Mouse (Mus musculus) neural tube, embryonic 13.5 days (tissue): ENCODE data around the gene Palm2. TPM values are rescaled to one million over a fixed set of nuclear protein-coding genes. Genes with fewer than 3 reads are reported as not detected.

Source experiments
- ATAC-seq: fragments of 200-750 bp; cut with Nextera tagmentation; 2 replicates; pipeline ENCODE4 v1.8.0; 2017; ENCODE audit warnings: low read depth, mild to moderate bottlenecking, moderate TSS enrichment, moderate library complexity
- H3K27ac ChIP-seq: fragments of 300-500 bp; sonication (generic); replicated peaks from 2 replicates; pipeline ENCODE4 v1.5.1; 2015; ENCODE audit warnings: moderate library complexity, mild to moderate bottlenecking, inconsistent platforms
- H3K27me3 ChIP-seq: fragments of 300-500 bp; sonication (generic); 2 replicates; pipeline ENCODE4 v1.6.1; 2015; ENCODE audit warnings: mild to moderate bottlenecking, inconsistent platforms
- H3K36me3 ChIP-seq: fragments of 300-500 bp; sonication (generic); 2 replicates; pipeline ENCODE4 v1.6.1; 2015; ENCODE audit warnings: mild to moderate bottlenecking, inconsistent platforms
- H3K4me1 ChIP-seq: fragments of 300-500 bp; sonication (generic); replicated peaks from 2 replicates; pipeline ENCODE4 v1.6.1; 2015; ENCODE audit warnings: inconsistent platforms
- H3K4me2 ChIP-seq: fragments of 300-500 bp; sonication (generic); 2 replicates; pipeline ENCODE4 v1.6.1; 2015; ENCODE audit warnings: inconsistent platforms, mild to moderate bottlenecking, moderate library complexity
- H3K4me3 ChIP-seq: fragments of 300-500 bp; sonication (generic); 2 replicates; pipeline ENCODE4 v1.5.1; 2015; ENCODE audit warnings: mild to moderate bottlenecking, inconsistent platforms
- H3K9ac ChIP-seq: fragments of 300-500 bp; sonication (generic); 2 replicates; pipeline ENCODE4 v1.6.1; 2015; ENCODE audit warnings: moderate library complexity, mild to moderate bottlenecking, inconsistent platforms
- H3K9me3 ChIP-seq: fragments of 300-500 bp; sonication (generic); 2 replicates; pipeline ENCODE4 v1.6.1; 2016; ENCODE audit warnings: inconsistent platforms
- WGBS: fragments of 180-500 bp; shearing (Covaris S2); methylation state at CpG from one replicate; pipeline ENCODE4 v1.1.7; 2015; 5-methylcytosine and 5-hydroxymethylcytosine counted together
- polyA plus RNA-seq: library from polyadenylated mRNA; unstranded; fragments of >200 nt; fragmentation: Nextera tagmentation; extraction: Ambion mirVana; gene quantifications from 2 replicates; pipeline ENCODE4 v1.2.1, GENCODE M21; 2015

The Palm2 gene
- polyA plus RNA-seq, 1 experiment from 2014 or later = 7.8 TPM

GRCm38 (mm10) chr4:57574646-57575045 is 140.6 kb downstream of the Palm2 start:
- no peak for ATAC-seq
- no peaks in the 10 kb centered on the region; the same call in 1 of the 2 replicates for H3K27me3 ChIP-seq
- 91% methylated on average over 6 of the region's 6 CpGs for WGBS

DNA sequence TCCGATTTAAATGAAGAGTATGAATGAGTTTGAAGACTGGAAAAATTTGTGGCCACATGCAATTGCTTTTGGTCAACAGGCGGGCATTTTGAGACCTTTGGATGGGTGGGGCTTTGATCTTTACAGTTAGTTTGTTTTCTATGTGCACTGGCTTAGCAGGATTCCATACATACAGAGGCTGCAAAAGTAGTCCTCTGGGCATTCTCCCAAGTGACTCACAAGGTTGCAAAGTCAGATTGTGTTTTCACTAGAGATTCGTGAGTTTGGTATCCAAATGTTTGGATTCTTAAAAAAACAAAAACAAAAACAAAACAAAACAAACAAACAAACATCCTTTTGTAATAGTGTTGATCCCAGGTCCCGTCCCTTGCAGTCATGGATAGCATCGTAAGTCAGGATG is 141.6 kb downstream of the Palm2 start:
- Histone ChIP-seq H3K27ac (no peak overlapping the region), H3K27me3 (no peaks in the 10 kb centered on the region), H3K9ac (no peak overlapping the region), H3K36me3 (no peaks in the 10 kb centered on the region), H3K4me2 (no peak overlapping the region), H3K9me3 (0 out of 2 replicates have a peak, but pooled peaks cover 4% of the 10 kb centered on the region), H3K4me3 (no peak overlapping the region), H3K4me1 (no peaks in the 10 kb centered on the region)
- 79% methylated on average over 5 of the region's 5 CpGs for WGBS
- no peak for ATAC-seq

More at GRCm38 (mm10) chr4:57574646-57575045, 140.6 kb downstream of the Palm2 start:
- Histone ChIP-seq H3K4me3 (no peak overlapping the region), H3K27ac (no peak overlapping the region), H3K9me3 (no peaks in the 10 kb centered on the region), H3K9ac (no peak overlapping the region), H3K4me2 (no peak overlapping the region), H3K4me1 (no peaks in the 10 kb centered on the region), H3K36me3 (no peaks in the 10 kb centered on the region)

- Histone ChIP-seq H3K27ac (no peak overlapping the region), H3K27me3 (no peaks in the 10 kb centered on the region), H3K4me2 (no peak overlapping the region), H3K4me3 (no peak overlapping the region), H3K36me3 (no peaks in the 10 kb centered on the region), H3K9ac (no peak overlapping the region), H3K9me3 (0 out of 2 replicates have a peak, but pooled peaks cover 4% of the 10 kb centered on the region), H3K4me1 (no peaks in the 10 kb centered on the region)
- no peak for ATAC-seq
- WGBS = 87% methylated on average over 11 of the region's 11 CpGs
Measured at GRCm38 (mm10) chr4:57576095-57576494, 142.0 kb downstream of the Palm2 start.

DNA sequence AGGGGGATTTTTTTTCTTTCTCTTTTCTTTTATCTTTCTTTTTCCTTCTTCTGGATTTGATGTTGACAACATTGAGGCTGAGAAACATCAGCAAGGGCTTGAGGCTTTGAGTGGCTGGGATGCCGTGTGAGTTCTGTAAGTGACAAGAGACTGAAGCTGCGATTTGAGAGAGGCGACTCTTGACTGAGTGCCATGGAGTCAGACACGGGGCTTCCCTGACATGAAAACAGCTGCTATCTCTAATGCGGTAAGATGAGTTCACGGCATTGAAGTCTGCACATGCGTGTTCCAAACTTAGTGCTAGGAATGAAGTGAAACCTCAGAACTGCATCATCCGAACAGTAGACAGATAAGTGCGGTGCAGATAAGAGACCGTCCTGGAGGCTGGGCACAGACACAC is 145.6 kb downstream of the Palm2 start:
- no peaks in the 10 kb centered on the region for H3K36me3 ChIP-seq
- no peak overlapping the region for H3K4me2 ChIP-seq
- no peaks in the 10 kb centered on the region for H3K27me3 ChIP-seq
- WGBS = 93% methylated on average over 10 of the region's 10 CpGs
- H3K4me1 ChIP-seq = no peaks in the 10 kb centered on the region
- H3K27ac ChIP-seq = no peak overlapping the region
- H3K4me3 ChIP-seq = no peak overlapping the region
- no peak overlapping the region for H3K9ac ChIP-seq
- no peak for ATAC-seq
- 0 out of 2 replicates have a peak, but pooled peaks cover 4% of the 10 kb centered on the region for H3K9me3 ChIP-seq

- Histone ChIP-seq H3K4me2 (no peak overlapping the region), H3K27ac (no peak overlapping the region), H3K36me3 (no peaks in the 10 kb centered on the region), H3K9me3 (0 out of 2 replicates have a peak, but pooled peaks cover 2% of the 10 kb centered on the region), H3K27me3 (no peaks in the 10 kb centered on the region), H3K4me1 (no peaks in the 10 kb centered on the region), H3K9ac (no peak overlapping the region), H3K4me3 (no peak overlapping the region)
- 84% methylated on average over 6 of the region's 6 CpGs for WGBS
- no peak for ATAC-seq
Measured at GRCm38 (mm10) chr4:57585281-57585800, 151.3 kb downstream of the Palm2 start.

DNA sequence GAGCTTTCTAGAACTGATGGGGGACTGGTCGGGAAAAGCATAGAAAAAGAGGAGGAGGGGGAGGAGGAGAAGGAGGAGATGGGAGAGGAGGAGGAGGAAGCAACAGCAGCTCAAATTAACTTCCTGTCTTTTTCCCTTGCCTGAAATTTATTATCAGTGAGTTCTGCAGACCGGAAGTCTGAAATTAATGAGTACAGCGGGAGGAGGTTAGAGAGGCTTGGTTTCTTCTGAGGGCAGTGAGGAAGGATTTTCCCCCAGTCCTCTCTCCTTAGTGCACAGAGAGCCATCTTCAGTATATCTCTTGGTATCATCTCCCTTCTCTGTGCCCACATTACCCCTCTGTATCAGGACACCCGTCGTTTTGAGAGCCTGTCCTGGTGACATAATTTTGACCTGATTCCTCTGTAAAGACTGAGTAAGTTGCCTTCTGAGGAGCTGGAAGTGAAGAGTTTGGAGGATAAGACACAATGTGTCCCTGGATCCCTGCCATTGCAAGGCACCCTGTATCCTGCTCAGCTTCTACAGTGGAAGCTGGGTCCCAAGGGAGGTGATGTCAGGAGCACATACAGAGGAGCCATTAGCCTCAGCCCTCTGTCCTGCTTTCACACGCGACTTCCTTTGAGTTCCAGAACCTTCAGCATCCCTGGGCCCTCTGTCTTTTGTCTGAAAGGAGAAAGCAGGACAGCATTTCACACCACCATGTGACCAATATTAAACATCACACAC is 153.0 kb downstream of the Palm2 start:
- ATAC-seq = no peak
- no peak overlapping the region for H3K4me2 ChIP-seq
- no peak overlapping the region for H3K9ac ChIP-seq
- WGBS = 76% methylated on average over 7 of the region's 7 CpGs
- no peak overlapping the region for H3K27ac ChIP-seq
- no peaks in the 10 kb centered on the region for H3K4me1 ChIP-seq
- H3K4me3 ChIP-seq = no peak overlapping the region
- H3K27me3 ChIP-seq = no peaks in the 10 kb centered on the region
- H3K9me3 ChIP-seq = no peaks in the 10 kb centered on the region
- no peaks in the 10 kb centered on the region for H3K36me3 ChIP-seq

DNA sequence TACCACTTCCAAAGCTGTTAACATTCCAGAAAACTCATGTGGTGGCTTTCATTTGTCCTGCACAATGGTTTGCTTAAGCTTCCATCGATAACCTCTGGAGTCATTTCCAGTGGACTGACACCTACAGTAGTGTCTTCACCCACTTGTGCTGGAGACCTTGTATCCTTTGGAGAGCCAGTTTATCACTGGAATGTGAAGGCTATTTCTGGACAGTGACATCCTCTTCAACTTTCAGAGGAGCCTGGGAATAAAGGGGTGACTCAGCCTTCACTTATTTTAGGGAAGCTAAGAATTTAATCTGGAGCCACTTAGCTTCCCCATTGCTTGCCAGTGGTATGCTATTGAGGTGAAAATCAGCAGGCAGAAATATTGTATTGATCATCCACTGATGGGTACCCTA is 154.3 kb downstream of the Palm2 start:
- ATAC-seq = no peak
- no peak overlapping the region for H3K27ac ChIP-seq
- H3K4me2 ChIP-seq = no peak overlapping the region
- no peaks in the 10 kb centered on the region for H3K27me3 ChIP-seq
- H3K4me1 ChIP-seq = no peaks in the 10 kb centered on the region
- no peak overlapping the region for H3K4me3 ChIP-seq
- WGBS = 97% methylated on average over 1 of the region's 1 CpGs
- H3K36me3 ChIP-seq = no peaks in the 10 kb centered on the region
- H3K9ac ChIP-seq = no peak overlapping the region
- H3K9me3 ChIP-seq = no peaks in the 10 kb centered on the region

DNA sequence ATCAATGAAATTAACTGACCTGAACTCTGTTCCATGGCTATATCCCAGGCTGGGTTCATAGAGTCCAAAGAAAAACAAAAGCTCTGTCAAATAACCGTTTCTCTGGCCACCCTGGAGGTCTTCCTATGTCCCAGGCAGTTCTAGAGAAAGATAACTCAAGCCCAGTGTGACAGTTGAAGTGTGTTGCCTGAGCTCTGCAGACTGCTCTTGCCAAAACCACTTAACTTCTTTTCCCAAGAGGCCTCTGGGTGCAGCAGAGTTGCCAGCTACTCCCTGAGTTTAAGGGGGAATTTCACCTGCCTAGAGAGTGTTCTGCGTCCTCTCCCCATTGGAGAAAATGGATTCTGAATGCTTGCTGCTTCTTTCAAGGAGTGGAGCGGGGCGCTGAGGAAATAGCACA is 158.7 kb downstream of the Palm2 start:
- H3K27me3 ChIP-seq = no peaks in the 10 kb centered on the region
- H3K4me2 ChIP-seq = no peak overlapping the region
- no peaks in the 10 kb centered on the region for H3K9me3 ChIP-seq
- no peak for ATAC-seq
- H3K4me3 ChIP-seq = no peak overlapping the region
- 68% methylated on average over 4 of the region's 4 CpGs for WGBS
- H3K9ac ChIP-seq = no peak overlapping the region
- H3K36me3 ChIP-seq = no peaks in the 10 kb centered on the region
- H3K4me1 ChIP-seq = no peaks in the 10 kb centered on the region
- no peak overlapping the region for H3K27ac ChIP-seq

- Histone ChIP-seq H3K27ac (no peak overlapping the region), H3K36me3 (no peaks in the 10 kb centered on the region), H3K4me3 (no peak overlapping the region), H3K4me1 (no peaks in the 10 kb centered on the region), H3K9ac (no peak overlapping the region), H3K27me3 (no peaks in the 10 kb centered on the region), H3K9me3 (no peaks in the 10 kb centered on the region), H3K4me2 (no peak overlapping the region)
- ATAC-seq = no peak
- 94% methylated on average over 6 of the region's 6 CpGs for WGBS
Measured at GRCm38 (mm10) chr4:57599946-57600345, 165.9 kb downstream of the Palm2 start.

- Histone ChIP-seq H3K9me3 (no peaks in the 10 kb centered on the region), H3K36me3 (no peaks in the 10 kb centered on the region), H3K4me2 (no peak overlapping the region), H3K27ac (no peak overlapping the region), H3K27me3 (no peaks in the 10 kb centered on the region), H3K4me3 (no peak overlapping the region), H3K4me1 (no peaks in the 10 kb centered on the region), H3K9ac (no peak overlapping the region)
- 91% methylated on average over 11 of the region's 11 CpGs for WGBS
- ATAC-seq = no peak
Measured at GRCm38 (mm10) chr4:57600685-57601457, 166.8 kb downstream of the Palm2 start.

- 0 out of 2 replicates have a peak, but pooled peaks have one; percentile 23 for ATAC-seq
- H3K9ac ChIP-seq = no peak overlapping the region
- no peaks in the 10 kb centered on the region for H3K9me3 ChIP-seq
- H3K4me1 ChIP-seq = no peaks in the 10 kb centered on the region
- no peak overlapping the region for H3K4me2 ChIP-seq
- no peaks in the 10 kb centered on the region for H3K27me3 ChIP-seq
- 81% methylated on average over 9 of the region's 9 CpGs for WGBS
- H3K36me3 ChIP-seq = no peaks in the 10 kb centered on the region
- no peak overlapping the region for H3K27ac ChIP-seq
- H3K4me3 ChIP-seq = no peak overlapping the region
Measured at GRCm38 (mm10) chr4:57601458-57601835, 167.4 kb downstream of the Palm2 start.

GRCm38 (mm10) chr4:57601903-57602617 is 168.0 kb downstream of the Palm2 start:
- ATAC-seq = no peak
- 83% methylated on average over 10 of the region's 10 CpGs for WGBS
- Histone ChIP-seq H3K4me3 (no peak overlapping the region), H3K27ac (no peak overlapping the region), H3K4me1 (no peaks in the 10 kb centered on the region), H3K9ac (no peak overlapping the region), H3K9me3 (no peaks in the 10 kb centered on the region), H3K27me3 (no peaks in the 10 kb centered on the region), H3K36me3 (no peaks in the 10 kb centered on the region), H3K4me2 (no peak overlapping the region)
